Mouse (Mus musculus) midbrain, embryonic 14.5 days (tissue): ENCODE data around the gene Klhdc7b. TPM values are rescaled to one million over a fixed set of nuclear protein-coding genes. Genes with fewer than 3 reads are reported as not detected.
A peak's percentile ranks its signal among the peaks of the same experiment; 100 is the strongest.

Experiments
- ATAC-seq: fragments of 200-750 bp; cut with Nextera tagmentation; 2 replicates; pipeline ENCODE4 v1.8.0; 2017; ENCODE audit warnings: moderate number of reproducible peaks, moderate library complexity; ENCODE audit not compliant: low FRiP score, low TSS enrichment
- DNase-seq: peaks from one replicate; pipeline ENCODE4 v3.0.0-alpha.2; 2015
- H3K27ac ChIP-seq: fragments of 300-500 bp; sonication (generic); replicated peaks from 2 replicates; pipeline ENCODE4 v1.5.1; 2014; ENCODE audit warnings: mild to moderate bottlenecking, low read depth, low read length, moderate library complexity
- H3K27me3 ChIP-seq: fragments of 300-500 bp; sonication (generic); 2 replicates; pipeline ENCODE4 v1.6.1; 2014; ENCODE audit warnings: low read length, control low read depth, mixed read lengths; ENCODE audit not compliant: control insufficient read depth, insufficient read depth
- H3K36me3 ChIP-seq: fragments of 300-500 bp; sonication (generic); 2 replicates; pipeline ENCODE4 v1.6.1; 2014; ENCODE audit warnings: low read length, control low read depth; ENCODE audit not compliant: control insufficient read depth, insufficient read depth
- H3K4me1 ChIP-seq: fragments of 300-500 bp; sonication (generic); 2 replicates; pipeline ENCODE4 v1.6.1; 2014; ENCODE audit warnings: mild to moderate bottlenecking, antibody characterized with exemption, low read length, control low read depth; ENCODE audit not compliant: control insufficient read depth, insufficient read depth
- H3K4me2 ChIP-seq: fragments of 300-500 bp; sonication (generic); 2 replicates; pipeline ENCODE4 v1.6.1; 2014; ENCODE audit warnings: mild to moderate bottlenecking, low read length, moderate library complexity
- H3K4me3 ChIP-seq: fragments of 300-500 bp; sonication (generic); replicated peaks from 2 replicates; pipeline ENCODE4 v1.5.1; 2014; ENCODE audit warnings: low read depth, low read length
- H3K9ac ChIP-seq: fragments of 300-500 bp; sonication (generic); replicated peaks from 2 replicates; pipeline ENCODE4 v1.6.1; 2014; ENCODE audit warnings: mild to moderate bottlenecking, low read length, moderate library complexity
- H3K9me3 ChIP-seq: fragments of 300-500 bp; sonication (generic); 2 replicates; pipeline ENCODE4 v1.6.1; 2016; ENCODE audit warnings: low read length, control low read depth, mixed read lengths; ENCODE audit not compliant: control insufficient read depth
- WGBS: fragments of 180-500 bp; shearing (Covaris S2); extraction: QIAGEN DNeasy Blood & Tissue Kit; methylation state at CpG from one replicate; pipeline ENCODE4 v1.1.7; 2014; 5-methylcytosine and 5-hydroxymethylcytosine counted together
- polyA plus RNA-seq: library from polyadenylated mRNA; unstranded; fragments of >200 nt; fragmentation: Nextera tagmentation; extraction: Ambion mirVana; gene quantifications from 2 replicates; pipeline ENCODE4 v1.2.1, GENCODE M21; 2014

Gene Klhdc7b
- polyA plus RNA-seq, 1 experiment from 2014 or later, result not detected

GRCm38 (mm10) chr15:89399716-89400115, 15.0 kb downstream of the Klhdc7b start:
- H3K4me3 ChIP-seq, result no peak overlapping the region
- H3K27ac ChIP-seq, result no peak overlapping the region
- H3K4me2 ChIP-seq, result no peak overlapping the region
- no peaks in the 10 kb centered on the region for H3K9me3 ChIP-seq
- H3K36me3 ChIP-seq, result no peaks in the 10 kb centered on the region
- no peaks in the 10 kb centered on the region for H3K27me3 ChIP-seq
- 61% methylated on average over 1 of the region's 1 CpGs for WGBS
- ATAC-seq (no peak), DNase-seq (no peak)
- H3K9ac ChIP-seq, result no peak overlapping the region
- H3K4me1 ChIP-seq, result no peaks in the 10 kb centered on the region

GRCm38 (mm10) chr15:89402471-89402870, 17.8 kb downstream of the Klhdc7b start:
- DNase-seq (no peak), ATAC-seq (no peak)
- H3K4me3 ChIP-seq, result no peak overlapping the region
- H3K9ac ChIP-seq, result no peak overlapping the region
- no peaks in the 10 kb centered on the region for H3K27me3 ChIP-seq
- no peak overlapping the region for H3K4me2 ChIP-seq
- WGBS, result 76% methylated on average over 1 of the region's 1 CpGs
- H3K9me3 ChIP-seq, result peaks cover 6% of the 10 kb centered on the region; the same call in 1 of the 2 replicates
- no peaks in the 10 kb centered on the region for H3K4me1 ChIP-seq
- H3K36me3 ChIP-seq, result no peaks in the 10 kb centered on the region
- H3K27ac ChIP-seq, result no peak overlapping the region

GRCm38 (mm10) chr15:89404831-89405623, 20.3 kb downstream of the Klhdc7b start:
- peaks cover 11% of the 10 kb centered on the region for H3K9me3 ChIP-seq
- H3K27me3 ChIP-seq, result no peaks in the 10 kb centered on the region
- no peak overlapping the region for H3K9ac ChIP-seq
- H3K4me2 ChIP-seq, result no peak overlapping the region
- ATAC-seq, result no peak
- no peak overlapping the region for H3K27ac ChIP-seq
- H3K36me3 ChIP-seq, result no peaks in the 10 kb centered on the region
- WGBS, result 87% methylated on average over 10 of the region's 10 CpGs
- H3K4me1 ChIP-seq, result no peaks in the 10 kb centered on the region
- no peak for DNase-seq
- H3K4me3 ChIP-seq, result no peak overlapping the region

GRCm38 (mm10) chr15:89406691-89407090, 22.0 kb downstream of the Klhdc7b start:
- no peak for DNase-seq
- Histone ChIP-seq H3K4me2 (no peak overlapping the region), H3K9me3 (peaks cover 11% of the 10 kb centered on the region), H3K9ac (no peak overlapping the region), H3K4me3 (no peak overlapping the region), H3K36me3 (no peaks in the 10 kb centered on the region), H3K4me1 (no peaks in the 10 kb centered on the region), H3K27ac (no peak overlapping the region), H3K27me3 (no peaks in the 10 kb centered on the region)
- ATAC-seq, result no peak

GRCm38 (mm10) chr15:89410118-89410517, 25.4 kb downstream of the Klhdc7b start, which contains the start of gene Syce3:
TSS of gene Syce3 (minus strand) at chr15:89410503.
- Histone ChIP-seq H3K4me2 (no peak within 1 kb of the TSS), H3K27ac (no peak within 1 kb of the TSS), H3K4me3 (no peak within 1 kb of the TSS), H3K4me1 (no peaks in the 10 kb centered on the region), H3K9me3 (peaks cover 11% of the 10 kb centered on the region), H3K36me3 (no peaks in the 10 kb centered on the region), H3K9ac (no peak within 1 kb of the TSS), H3K27me3 (no peaks in the 10 kb centered on the region)
- ATAC-seq (no peak), DNase-seq (no peak)
- WGBS, result 88% methylated on average over 24 of the region's 24 CpGs

- 89% methylated on average over 8 of the region's 8 CpGs for WGBS
- H3K4me2 ChIP-seq, result no peak overlapping the region
- no peak for ATAC-seq
These were observed 30.6 kb downstream of the Klhdc7b start for GRCm38 (mm10) chr15:89415282-89415681.

GRCm38 (mm10) chr15:89421938-89422337, 37.2 kb downstream of the Klhdc7b start:
- H3K36me3 ChIP-seq, result peaks cover 59% of the 10 kb centered on the region
- DNase-seq (no peak), ATAC-seq (no peak)
- H3K4me1 ChIP-seq, result no peaks in the 10 kb centered on the region
- H3K4me3 ChIP-seq, result no peak overlapping the region
- H3K27ac ChIP-seq, result no peak overlapping the region
- H3K4me2 ChIP-seq, result no peak overlapping the region
- WGBS, result 94% methylated on average over 9 of the region's 9 CpGs
- H3K27me3 ChIP-seq, result no peaks in the 10 kb centered on the region
- H3K9ac ChIP-seq, result no peak overlapping the region
- no peaks in the 10 kb centered on the region for H3K9me3 ChIP-seq

More at GRCm38 (mm10) chr15:89415282-89415681, 30.6 kb downstream of the Klhdc7b start:
- no peaks in the 10 kb centered on the region for H3K4me1 ChIP-seq
- peaks cover 37% of the 10 kb centered on the region for H3K36me3 ChIP-seq
- no peaks in the 10 kb centered on the region for H3K9me3 ChIP-seq
- no peak for DNase-seq
- no peak overlapping the region for H3K4me3 ChIP-seq
- no peak overlapping the region for H3K9ac ChIP-seq
- no peaks in the 10 kb centered on the region for H3K27me3 ChIP-seq
- no peak overlapping the region for H3K27ac ChIP-seq

GRCm38 (mm10) chr15:89424621-89425020, 39.9 kb downstream of the Klhdc7b start:
- WGBS, result 88% methylated on average over 8 of the region's 8 CpGs
- Histone ChIP-seq H3K9ac (no peak overlapping the region), H3K27me3 (no peaks in the 10 kb centered on the region), H3K27ac (no peak overlapping the region), H3K36me3 (peaks cover 45% of the 10 kb centered on the region), H3K4me1 (peaks cover 7% of the 10 kb centered on the region; the same call in 1 of the 2 replicates), H3K4me3 (no peak overlapping the region), H3K9me3 (no peaks in the 10 kb centered on the region), H3K4me2 (no peak overlapping the region)
- ATAC-seq (no peak), DNase-seq (peak; percentile 2)

- 37% methylated on average over 6 of the region's 6 CpGs for WGBS
These were observed 41.0 kb downstream of the Klhdc7b start, which contains the start of gene Cpt1b for GRCm38 (mm10) chr15:89425711-89426121. TSS of gene Cpt1b (minus strand) at chr15:89425863.

More at GRCm38 (mm10) chr15:89425711-89426121, 41.0 kb downstream of the Klhdc7b start, which contains the start of gene Cpt1b:
- no peak within 1 kb of the TSS for H3K9ac ChIP-seq
- H3K36me3 ChIP-seq, result peaks cover 34% of the 10 kb centered on the region
- H3K27me3 ChIP-seq, result no peaks in the 10 kb centered on the region
- no peaks in the 10 kb centered on the region for H3K9me3 ChIP-seq
- ATAC-seq (no peak), DNase-seq (no peak)
- no peak within 1 kb of the TSS for H3K4me3 ChIP-seq
- H3K27ac ChIP-seq, result no peak within 1 kb of the TSS
- no peak within 1 kb of the TSS for H3K4me2 ChIP-seq
- H3K4me1 ChIP-seq, result peaks cover 7% of the 10 kb centered on the region; the same call in 1 of the 2 replicates
